Mouse (Mus musculus): ENCODE measurements around the gene Mapk1ip1. TPM values are rescaled to one million over a fixed set of nuclear protein-coding genes. Genes with fewer than 3 reads are reported as not detected.
A peak's percentile ranks its signal among the peaks of the same experiment; 100 is the strongest.

The Mapk1ip1 gene
- polyA plus RNA-seq, 1 experiment from 2014 or later = 12.1 TPM

- peaks cover 35% of the 10 kb centered on the region for H3K36me3 ChIP-seq
- H3K27ac ChIP-seq = no peak overlapping the region
- H3K4me3 ChIP-seq = no peak overlapping the region
- H3K4me2 ChIP-seq = no peak overlapping the region
- no peak for ATAC-seq (ENCODE audit: insufficient number of reproducible peaks, low FRiP score, low TSS enrichment, low read depth)
- H3K9me3 ChIP-seq = no peaks in the 10 kb centered on the region
- H3K9ac ChIP-seq = no peak overlapping the region
- H3K27me3 ChIP-seq = no peaks in the 10 kb centered on the region
- H3K4me1 ChIP-seq = peaks cover 4% of the 10 kb centered on the region; the same call in 1 of the 2 replicates
- WGBS = 94% methylated on average over 4 of the region's 4 CpGs
Observed at GRCm38 (mm10) chr7:138853417-138854031, 7.5 kb upstream of the Mapk1ip1 start.

- H3K9ac ChIP-seq = no peak overlapping the region
- peaks cover 31% of the 10 kb centered on the region for H3K36me3 ChIP-seq
- no peak for ATAC-seq (ENCODE audit: insufficient number of reproducible peaks, low FRiP score, low TSS enrichment, low read depth)
- no peak overlapping the region for H3K4me3 ChIP-seq
- no peaks in the 10 kb centered on the region for H3K9me3 ChIP-seq
- H3K27me3 ChIP-seq = no peaks in the 10 kb centered on the region
- no peak overlapping the region for H3K4me2 ChIP-seq
- no peak overlapping the region for H3K27ac ChIP-seq
- peaks cover 14% of the 10 kb centered on the region for H3K4me1 ChIP-seq
Observed at GRCm38 (mm10) chr7:138850083-138850482, 4.0 kb upstream of the Mapk1ip1 start.

- no peaks in the 10 kb centered on the region for H3K9me3 ChIP-seq
- H3K27me3 ChIP-seq = no peaks in the 10 kb centered on the region
- no peak overlapping the region for H3K9ac ChIP-seq
- peak overlapping the region; percentile 64; the same call in 1 of the 2 replicates for H3K4me2 ChIP-seq
- 0 out of 2 replicates have a peak overlapping the region, but pooled peaks have one; percentile 89 for H3K4me3 ChIP-seq
- H3K4me1 ChIP-seq = peaks cover 31% of the 10 kb centered on the region
- no peak for ATAC-seq (ENCODE audit: insufficient number of reproducible peaks, low FRiP score, low TSS enrichment, low read depth)
- 62% methylated on average over 7 of the region's 7 CpGs for WGBS
- peaks cover 23% of the 10 kb centered on the region for H3K36me3 ChIP-seq
- H3K27ac ChIP-seq = no peak overlapping the region
Observed at GRCm38 (mm10) chr7:138848028-138848920, 2.2 kb upstream of the Mapk1ip1 start.

GRCm38 (mm10) chr7:138847316-138848027 lies 1.4 kb upstream of the Mapk1ip1 start:
- Histone ChIP-seq H3K4me3 (peak overlapping the region; percentile 89), H3K4me1 (peaks cover 31% of the 10 kb centered on the region), H3K9ac (peak overlapping the region; percentile 97), H3K36me3 (peaks cover 15% of the 10 kb centered on the region), H3K9me3 (no peaks in the 10 kb centered on the region), H3K27ac (peak overlapping the region; percentile 96; the same call in 1 of the 2 replicates), H3K4me2 (peak overlapping the region; percentile 64), H3K27me3 (no peaks in the 10 kb centered on the region)
- ATAC-seq (ENCODE audit: insufficient number of reproducible peaks, low FRiP score, low TSS enrichment, low read depth) = no peak
- 44% methylated on average over 13 of the region's 13 CpGs for WGBS

GRCm38 (mm10) chr7:138846502-138846991 lies 474 bp upstream of the Mapk1ip1 start:
- peak overlapping the region; percentile 64 for H3K4me2 ChIP-seq
- H3K27ac ChIP-seq = peak overlapping the region; percentile 96
- WGBS = under 1% methylated on average over 52 of the region's 61 CpGs
- H3K27me3 ChIP-seq = no peaks in the 10 kb centered on the region
- H3K9ac ChIP-seq = peak overlapping the region; percentile 97
- no peaks in the 10 kb centered on the region for H3K9me3 ChIP-seq
- ATAC-seq (ENCODE audit: insufficient number of reproducible peaks, low FRiP score, low TSS enrichment, low read depth) = peak; percentile 81
- peaks cover 31% of the 10 kb centered on the region for H3K4me1 ChIP-seq
- H3K36me3 ChIP-seq = peaks cover 6% of the 10 kb centered on the region
- peak overlapping the region; percentile 89 for H3K4me3 ChIP-seq

- H3K4me3 ChIP-seq = peak overlapping the region; percentile 89
- H3K9me3 ChIP-seq = no peaks in the 10 kb centered on the region
- WGBS = 25% methylated on average over 8 of the region's 8 CpGs
- no peak for ATAC-seq (ENCODE audit: insufficient number of reproducible peaks, low FRiP score, low TSS enrichment, low read depth)
- 0 out of 2 replicates have a peak overlapping the region, but pooled peaks have one; percentile 7 for H3K9ac ChIP-seq
- H3K4me2 ChIP-seq = peak overlapping the region; percentile 64
- no peaks in the 10 kb centered on the region for H3K27me3 ChIP-seq
- H3K4me1 ChIP-seq = peaks cover 35% of the 10 kb centered on the region
- H3K36me3 ChIP-seq = 0 out of 2 replicates have a peak, but pooled peaks cover under 1% of the 10 kb centered on the region
- peak overlapping the region; percentile 33; the same call in 1 of the 2 replicates for H3K27ac ChIP-seq
Observed at GRCm38 (mm10) chr7:138845111-138845510, 962 bp downstream of the Mapk1ip1 start.

- no peaks in the 10 kb centered on the region for H3K9me3 ChIP-seq
- ATAC-seq (ENCODE audit: insufficient number of reproducible peaks, low FRiP score, low TSS enrichment, low read depth) = no peak
- H3K27me3 ChIP-seq = no peaks in the 10 kb centered on the region
- H3K9ac ChIP-seq = no peak overlapping the region
- H3K4me2 ChIP-seq = no peak overlapping the region
- H3K36me3 ChIP-seq = no peaks in the 10 kb centered on the region
- peaks cover 34% of the 10 kb centered on the region for H3K4me1 ChIP-seq
- WGBS = 88% methylated on average over 4 of the region's 4 CpGs
- no peak overlapping the region for H3K27ac ChIP-seq
- no peak overlapping the region for H3K4me3 ChIP-seq
Observed at GRCm38 (mm10) chr7:138843421-138843820, 2.7 kb downstream of the Mapk1ip1 start.

GRCm38 (mm10) chr7:138841436-138842151 lies 4.5 kb downstream of the Mapk1ip1 start:
- H3K27me3 ChIP-seq = no peaks in the 10 kb centered on the region
- peaks cover 1% of the 10 kb centered on the region; the same call in 1 of the 2 replicates for H3K36me3 ChIP-seq
- H3K4me3 ChIP-seq = no peak overlapping the region
- no peak overlapping the region for H3K27ac ChIP-seq
- H3K4me2 ChIP-seq = no peak overlapping the region
- no peak overlapping the region for H3K9ac ChIP-seq
- H3K9me3 ChIP-seq = no peaks in the 10 kb centered on the region
- 69% methylated on average over 3 of the region's 3 CpGs for WGBS
- ATAC-seq (ENCODE audit: insufficient number of reproducible peaks, low FRiP score, low TSS enrichment, low read depth) = no peak
- peaks cover 25% of the 10 kb centered on the region for H3K4me1 ChIP-seq

- Histone ChIP-seq H3K4me2 (no peak overlapping the region), H3K9ac (no peak overlapping the region), H3K27ac (0 out of 2 replicates have a peak overlapping the region, but pooled peaks have one; percentile 4), H3K9me3 (no peaks in the 10 kb centered on the region), H3K36me3 (peaks cover 11% of the 10 kb centered on the region), H3K27me3 (no peaks in the 10 kb centered on the region), H3K4me3 (no peak overlapping the region), H3K4me1 (peaks cover 25% of the 10 kb centered on the region)
- ATAC-seq (ENCODE audit: insufficient number of reproducible peaks, low FRiP score, low TSS enrichment, low read depth) = no peak
- WGBS = 39% methylated on average over 4 of the region's 4 CpGs
Observed at GRCm38 (mm10) chr7:138840594-138841021, 5.5 kb downstream of the Mapk1ip1 start.

- H3K27ac ChIP-seq = no peak overlapping the region
- no peak overlapping the region for H3K4me3 ChIP-seq
- no peak for ATAC-seq (ENCODE audit: insufficient number of reproducible peaks, low FRiP score, low TSS enrichment, low read depth)
- H3K27me3 ChIP-seq = no peaks in the 10 kb centered on the region
- H3K4me2 ChIP-seq = no peak overlapping the region
- H3K9me3 ChIP-seq = no peaks in the 10 kb centered on the region
- no peaks in the 10 kb centered on the region for H3K4me1 ChIP-seq
- 81% methylated on average over 3 of the region's 3 CpGs for WGBS
- peaks cover 16% of the 10 kb centered on the region for H3K36me3 ChIP-seq
- no peak overlapping the region for H3K9ac ChIP-seq
Observed at GRCm38 (mm10) chr7:138835028-138835427, 11.0 kb downstream of the Mapk1ip1 start.

- 14% methylated on average over 11 of the region's 11 CpGs for WGBS
- ATAC-seq (ENCODE audit: insufficient number of reproducible peaks, low FRiP score, low TSS enrichment, low read depth) = no peak
- no peak overlapping the region for H3K27ac ChIP-seq
Observed at GRCm38 (mm10) chr7:138827812-138828211, 18.3 kb downstream of the Mapk1ip1 start.

More at GRCm38 (mm10) chr7:138827812-138828211, 18.3 kb downstream of the Mapk1ip1 start:
- 0 out of 2 replicates have a peak, but pooled peaks cover 3% of the 10 kb centered on the region for H3K4me1 ChIP-seq
- no peaks in the 10 kb centered on the region for H3K9me3 ChIP-seq
- H3K9ac ChIP-seq = no peak overlapping the region
- no peaks in the 10 kb centered on the region; the same call in 1 of the 2 replicates for H3K27me3 ChIP-seq
- no peak overlapping the region for H3K4me2 ChIP-seq
- no peak overlapping the region for H3K4me3 ChIP-seq
- no peaks in the 10 kb centered on the region for H3K36me3 ChIP-seq

Data from limb, embryonic 15.5 days (tissue).